Comparison of ENCODE assay signal across 21 mouse cellular contexts in genomic region chr6:29904281-29904680, GRCm38 (mm10). TPM values are rescaled to one million over a fixed set of nuclear protein-coding genes. Genes with fewer than 3 reads are reported as not detected.
DNase-seq lines count a peak whose midpoint lies in the region; ATAC-seq and TF ChIP-seq lines count a peak whose summit lies in the region.
"Had no signal": no experiment of that assay in that cellular context is flagged by ENCODE, and none has a peak within 500 bp of the region (broad histone marks: within the 10 kb centered on the region; RNA-seq: fewer than 3 reads in every experiment).

No protein-coding gene starts in this region.

- no peaks in the 10 kb centered on the region for H3K36me3 ChIP-seq in heart, embryonic 11.5 days (ENCODE audit: control insufficient read depth, insufficient read depth, low read length)
- H3K36me3 ChIP-seq in heart, embryonic 15.5 days = no peaks in the 10 kb centered on the region; the same call in 1 of the 2 replicates
- peaks cover 23% of the 10 kb centered on the region for H3K36me3 ChIP-seq in forebrain, embryonic 13.5 days (ENCODE audit: poor library complexity, severe bottlenecking)
- peaks cover 8% of the 10 kb centered on the region for H3K36me3 ChIP-seq in kidney, adult 2 months (ENCODE audit: control insufficient read depth, insufficient read depth, low read length)

- H3K4me2 ChIP-seq in heart, embryonic 11.5 days = no peak overlapping the region
- no peak overlapping the region; the same call in 1 of the 2 replicates for H3K4me2 ChIP-seq in heart, embryonic 15.5 days
- no peak overlapping the region for H3K4me2 ChIP-seq in forebrain, embryonic 13.5 days
- H3K4me2 ChIP-seq: embryonic facial prominence, embryonic 15.5 days; hindbrain, embryonic 15.5 days had no signal

- no peaks in the 10 kb centered on the region for H3K9me3 ChIP-seq in heart, embryonic 11.5 days (replicated peaks; ENCODE audit: control insufficient read depth, low read length)
- no peaks in the 10 kb centered on the region for H3K9me3 ChIP-seq in heart, embryonic 15.5 days (replicated peaks)
- no peaks in the 10 kb centered on the region for H3K9me3 ChIP-seq in forebrain, embryonic 13.5 days (replicated peaks)
- H3K9me3 ChIP-seq: embryonic facial prominence, embryonic 15.5 days; G1E; hindbrain, embryonic 15.5 days had no signal

- peak overlapping the region; percentile 90 for H3K27ac ChIP-seq in heart, embryonic 11.5 days (ENCODE audit: low read depth, low read length)
- peak overlapping the region; percentile 97 for H3K27ac ChIP-seq in heart, embryonic 15.5 days
- no peak overlapping the region for H3K27ac ChIP-seq in forebrain, embryonic 13.5 days
- H3K27ac ChIP-seq in kidney, adult 2 months (ENCODE audit: insufficient read depth, low read depth, low read length) = no peak overlapping the region
- H3K27ac ChIP-seq: embryonic facial prominence, embryonic 15.5 days; hindbrain, embryonic 15.5 days had no signal

- peak; percentile 50 to 59 for DNase-seq in heart, adult 18-20 months
- DNase-seq in heart, postnatal 25 days (ENCODE audit: low spot score) = no peak
- peak; percentile 56 for DNase-seq in heart, postnatal 4 days
- DNase-seq in kidney, adult 2 months = no peak
- DNase-seq: adrenal gland, adult 8-10 months; adrenal gland, postnatal 36 days; B cell, adult 2 months; cerebellum, postnatal 10 days; embryo, embryonic 11 days; gastrocnemius, postnatal 14 days; kidney, adult 8-10 months had no signal

- 35% methylated on average over 3 of the region's 3 CpGs for WGBS in heart, embryonic 11.5 days (ENCODE audit: insufficient replicate concordance)
- 28% methylated on average over 3 of the region's 3 CpGs for WGBS in heart, embryonic 15.5 days
- WGBS in forebrain, embryonic 13.5 days = 82% methylated on average over 3 of the region's 3 CpGs
- WGBS in kidney, adult 2 months = 78% methylated on average over 3 of the region's 3 CpGs

- no peak for TF ChIP-seq CTCF in kidney, adult 2 months (conservative IDR thresholded peaks at IDR 0.05; ENCODE audit: insufficient read depth, insufficient read length, low read depth, low read length)

- peaks cover 11% of the 10 kb centered on the region for H3K4me1 ChIP-seq in heart, embryonic 11.5 days (ENCODE audit: control insufficient read depth, insufficient read depth, low read length)
- peaks cover 32% of the 10 kb centered on the region for H3K4me1 ChIP-seq in heart, embryonic 15.5 days (replicated peaks)
- no peaks in the 10 kb centered on the region for H3K4me1 ChIP-seq in forebrain, embryonic 13.5 days
- H3K4me1 ChIP-seq in kidney, adult 2 months (ENCODE audit: control insufficient read depth, insufficient read depth, low read length) = no peaks in the 10 kb centered on the region
- H3K4me1 ChIP-seq: embryonic facial prominence, embryonic 15.5 days; hindbrain, embryonic 15.5 days had no signal

- no peaks in the 10 kb centered on the region for H3K27me3 ChIP-seq in heart, embryonic 11.5 days (ENCODE audit: control insufficient read depth, insufficient read depth, low read length)
- H3K27me3 ChIP-seq in heart, embryonic 15.5 days = no peaks in the 10 kb centered on the region
- H3K27me3 ChIP-seq in forebrain, embryonic 13.5 days = no peaks in the 10 kb centered on the region
- no peaks in the 10 kb centered on the region for H3K27me3 ChIP-seq in kidney, adult 2 months (replicated peaks; ENCODE audit: control insufficient read depth, insufficient read depth, low read length)
- H3K27me3 ChIP-seq: embryonic facial prominence, embryonic 15.5 days; hindbrain, embryonic 15.5 days had no signal

- ATAC-seq in heart, embryonic 11.5 days (replicated peaks; ENCODE audit: insufficient number of reproducible peaks, low FRiP score, low TSS enrichment) = no peak
- peak; percentile 88 for ATAC-seq in heart, embryonic 15.5 days (replicated peaks; ENCODE audit: insufficient number of reproducible peaks, insufficient read depth, low FRiP score, low read depth)
- no peak for ATAC-seq in forebrain, embryonic 13.5 days
- ATAC-seq: CD4-positive, CD25-positive, alpha-beta regulatory T cell, adult 4 months; intestine, embryonic 16.5 days had no signal

- H3K9ac ChIP-seq in heart, embryonic 11.5 days (ENCODE audit: low read depth, low read length) = no peak overlapping the region; the same call in 1 of the 2 replicates
- H3K9ac ChIP-seq in heart, embryonic 15.5 days = peak overlapping the region; percentile 19; the same call in 1 of the 2 replicates
- no peak overlapping the region for H3K9ac ChIP-seq in forebrain, embryonic 13.5 days
- H3K9ac ChIP-seq: embryonic facial prominence, embryonic 15.5 days; hindbrain, embryonic 15.5 days had no signal

- H3K4me3 ChIP-seq in heart, embryonic 11.5 days (ENCODE audit: low read depth, low read length) = no peak overlapping the region
- H3K4me3 ChIP-seq in heart, embryonic 15.5 days = no peak overlapping the region
- no peak overlapping the region for H3K4me3 ChIP-seq in forebrain, embryonic 13.5 days
- no peak overlapping the region for H3K4me3 ChIP-seq in kidney, adult 2 months (ENCODE audit: insufficient read depth, low read depth, low read length)
- H3K4me3 ChIP-seq: embryonic facial prominence, embryonic 15.5 days; erythroblast, embryonic 14.5 days; hindbrain, embryonic 15.5 days had no signal

- intact Hi-C loops in heart, postnatal 25 days (cut with DNase I) = no loop called here

- no peak for TF ChIP-seq POLR2A in kidney, adult 2 months (IDR thresholded peaks at IDR 0.05; ENCODE audit: low read depth, low read length)

RNA-seq across cellular contexts. Expression of gene Strip2, which starts 12.5 kb away (rescaled TPM):
- 10 to 100 TPM; 53.5 to 55.1 TPM for total RNA-seq in heart, adult 18-20 months (2021)
- 10 to 100 TPM; 52.9 to 63.3 TPM for total RNA-seq in heart, postnatal 25 days (2021)
- 21.5 and 25.7 TPM in 2 replicates for polyA plus RNA-seq in heart, embryonic 11.5 days (2014; fragmentation: Nextera tagmentation; extraction: Ambion mirVana)
- 53.2 and 63.1 TPM in 2 replicates for polyA plus RNA-seq in heart, embryonic 15.5 days (2015; fragmentation: Nextera tagmentation; extraction: Ambion mirVana)
- 10 to 100 TPM; 88.5 to 98.9 TPM for total RNA-seq in heart, postnatal 4 days (2021)
- polyA plus RNA-seq in forebrain, embryonic 13.5 days (2015; fragmentation: Nextera tagmentation; extraction: Ambion mirVana) = 0.92 and 1.2 TPM in 2 replicates
- 1.2 and 1.4 TPM in 2 replicates for polyA plus RNA-seq in kidney, adult 2 months (2012; rRNA removed)
- total RNA-seq: granulocyte monocyte progenitor cell, adult 5-6 weeks had no signal

Comparison
In these comparisons a context has a peak if more than half of its experiments do, and no peak if none do; other contexts are left out.
1. DNase-seq: peak in heart, adult 18-20 months (2 of 2) and heart, postnatal 4 days (single experiment); none in heart, postnatal 25 days (single experiment) and kidney, adult 2 months (single experiment).
2. H3K27ac ChIP-seq: peak in heart, embryonic 11.5 days (single experiment) and heart, embryonic 15.5 days (single experiment); none in forebrain, embryonic 13.5 days (single experiment) and kidney, adult 2 months (single experiment).